Mouse (Mus musculus): Measurements from ENCODE around the gene 1700008O03Rik.

DNA sequence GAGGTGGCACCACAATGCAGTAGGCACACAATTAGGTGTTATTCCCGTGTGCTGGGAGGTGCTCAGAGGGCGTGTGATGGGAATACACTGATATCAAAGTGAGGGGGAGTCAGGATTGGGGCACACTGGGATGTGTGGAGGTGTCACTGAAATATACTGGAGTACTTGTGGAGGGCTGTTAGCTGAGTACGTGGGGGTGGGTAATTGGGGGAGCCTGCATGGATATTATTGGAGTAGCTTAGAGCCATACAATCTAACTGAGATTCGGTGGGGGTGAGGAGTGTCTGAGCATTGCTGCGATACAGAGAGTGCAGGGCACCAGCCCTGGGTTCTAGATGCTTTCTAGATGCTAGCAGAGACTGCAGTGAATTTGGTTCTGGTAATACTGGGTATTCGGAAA, 45.4 kb downstream of the 1700008O03Rik start:
- TF ChIP-seq POLR2A (IDR thresholded peaks at IDR 0.05; ENCODE audit: low read depth, low read length) (no peak), CTCF (IDR thresholded peaks at IDR 0.05; ENCODE audit: borderline replicate concordance, insufficient read depth, low read length) (no peak)
